ENCODE assay signal across 20 mouse cellular contexts in genomic region chr2:31137018-31137590, GRCm38 (mm10). TPM values are rescaled to one million over a fixed set of nuclear protein-coding genes. Genes with fewer than 3 reads are reported as not detected.
DNase-seq lines count a peak whose midpoint lies in the region; ATAC-seq and TF ChIP-seq lines count a peak whose summit lies in the region.
"Had no signal": no experiment of that assay in that cellular context is flagged by ENCODE, and none has a peak within 500 bp of the region (broad histone marks: within the 10 kb centered on the region; RNA-seq: fewer than 3 reads in every experiment).

No protein-coding gene starts in this region.

- TF ChIP-seq CTCF in CH12.LX (conservative IDR thresholded peaks at IDR 0.05 in 1 of 2, IDR thresholded peaks at IDR 0.05 in 1 of 2; ENCODE audit: low read depth in 2 of 2, low read length in 2 of 2) = no peak

- no peaks in the 10 kb centered on the region for H3K27me3 ChIP-seq in heart, embryonic 13.5 days (replicated peaks)
- no peaks in the 10 kb centered on the region for H3K27me3 ChIP-seq in heart, embryonic 11.5 days (ENCODE audit: control insufficient read depth, insufficient read depth, low read length)
- H3K27me3 ChIP-seq in CH12.LX (replicated peaks) = no peaks in the 10 kb centered on the region
- H3K27me3 ChIP-seq: embryonic facial prominence, embryonic 15.5 days had no signal

- WGBS in heart, embryonic 13.5 days = 76% methylated on average over 14 of the region's 14 CpGs
- WGBS in heart, embryonic 11.5 days (ENCODE audit: insufficient replicate concordance) = 80% methylated on average over 14 of the region's 14 CpGs

- no peak for ATAC-seq in heart, embryonic 13.5 days (ENCODE audit: extremely low read depth, insufficient number of reproducible peaks, low FRiP score, low TSS enrichment)
- ATAC-seq in heart, embryonic 11.5 days (replicated peaks; ENCODE audit: insufficient number of reproducible peaks, low FRiP score, low TSS enrichment) = no peak
- ATAC-seq: forebrain, postnatal 0 days had no signal

- no peak for TF ChIP-seq EP300 in CH12.LX (IDR thresholded peaks at IDR 0.05; ENCODE audit: low read length)

- peaks cover 95% of the 10 kb centered on the region for H3K79me2 ChIP-seq in CH12.LX (replicated peaks; ENCODE audit: control insufficient read depth, extremely low read depth, insufficient read depth, poor library complexity, severe bottlenecking)

- H3K36me3 ChIP-seq in heart, embryonic 13.5 days = no peaks in the 10 kb centered on the region
- no peaks in the 10 kb centered on the region for H3K36me3 ChIP-seq in heart, embryonic 11.5 days (ENCODE audit: control insufficient read depth, insufficient read depth, low read length)
- peaks cover 0 to 27% of the 10 kb centered on the region in 2 experiments for H3K36me3 ChIP-seq in CH12.LX (replicated peaks in 1 of 2; ENCODE audit: control insufficient read depth in 1 of 2, insufficient read depth in 1 of 2, low read length in 1 of 2)
- H3K36me3 ChIP-seq: embryonic facial prominence, embryonic 15.5 days; hindbrain, embryonic 12.5 days had no signal

- peak; percentile 32 for DNase-seq in cerebellum, adult 11-12 months
- no peak for DNase-seq in cerebellum, postnatal 4 days (ENCODE audit: low spot score in 2 of 2)
- no peak for DNase-seq in CH12.LX (ENCODE audit: extremely low read depth)
- peak; percentile 18 to 21 for DNase-seq in cerebellum, postnatal 36 days
- no peak for DNase-seq in left cerebral cortex, postnatal 25 days (ENCODE audit: low spot score in 2 of 2)
- DNase-seq in gastrocnemius, postnatal 4 days (ENCODE audit: low spot score in 2 of 2) = no peak
- DNase-seq: adrenal gland, adult 2 months; forebrain, postnatal 0 days; heart, adult 18-20 months; heart, postnatal 14 days; kidney, adult 9 months; layer of hippocampus, postnatal 36 days; lung, adult 18-20 months; right cerebral cortex, adult 18-20 months; thymus, postnatal 14 days had no signal

- intact Hi-C loops in left cerebral cortex, postnatal 25 days (cut with DNase I) = no loop called here

- in situ Hi-C loops in CH12.LX (cut with MboI; ENCODE audit: low pct_ligation_motif_present, low pct_unique_long_range_greater_than_20kb, low sequenced_read_pairs) = no loop called here

- H3K9ac ChIP-seq in heart, embryonic 13.5 days = no peak overlapping the region
- H3K9ac ChIP-seq in heart, embryonic 11.5 days (ENCODE audit: low read depth, low read length) = no peak overlapping the region
- H3K9ac ChIP-seq in CH12.LX (ENCODE audit: insufficient read depth, low read depth) = peak overlapping the region; percentile 57; the same call in 1 of the 2 replicates
- H3K9ac ChIP-seq: embryonic facial prominence, embryonic 15.5 days; forebrain, postnatal 0 days; hindbrain, embryonic 12.5 days had no signal

- H3K4me2 ChIP-seq in heart, embryonic 13.5 days = no peak overlapping the region
- no peak overlapping the region for H3K4me2 ChIP-seq in heart, embryonic 11.5 days
- H3K4me2 ChIP-seq in CH12.LX (ENCODE audit: insufficient read depth, low read depth, poor library complexity, severe bottlenecking) = peak overlapping the region; percentile 45
- H3K4me2 ChIP-seq: embryonic facial prominence, embryonic 15.5 days; hindbrain, embryonic 12.5 days; liver, embryonic 11.5 days had no signal

- TF ChIP-seq RAD21 in CH12.LX (IDR thresholded peaks at IDR 0.05; ENCODE audit: low read depth, low read length) = no peak

- H3K4me1 ChIP-seq in heart, embryonic 13.5 days = peaks cover 64% of the 10 kb centered on the region
- H3K4me1 ChIP-seq in heart, embryonic 11.5 days (ENCODE audit: control insufficient read depth, insufficient read depth, low read length) = peaks cover 39% of the 10 kb centered on the region
- H3K4me1 ChIP-seq in CH12.LX (ENCODE audit: control insufficient read depth in 1 of 2, insufficient read depth in 2 of 2) = peaks cover 15 to 58% of the 10 kb centered on the region in 2 experiments

- no peak overlapping the region for H3K4me3 ChIP-seq in heart, embryonic 13.5 days
- no peak overlapping the region for H3K4me3 ChIP-seq in heart, embryonic 11.5 days (ENCODE audit: low read depth, low read length)
- H3K4me3 ChIP-seq in CH12.LX (replicated peaks in 1 of 3; ENCODE audit: low read depth in 2 of 3, low read length in 2 of 3, poor library complexity in 1 of 3) = peak overlapping the region in 2 of 3 experiments; percentile 21 to 36
- H3K4me3 ChIP-seq: embryonic facial prominence, embryonic 15.5 days; hindbrain, embryonic 12.5 days had no signal

- TF ChIP-seq POLR2A in CH12.LX (IDR thresholded peaks at IDR 0.05; ENCODE audit: low read depth, low read length) = peak; percentile 21; the same call in 1 of the 2 replicates

- dilution Hi-C loops in CH12.LX (cut with MboI; ENCODE audit: extremely low pct_ligation_motif_present, extremely low pct_unique_long_range_greater_than_20kb, low sequenced_read_pairs) = no loop called here

- 0 out of 2 replicates have a peak overlapping the region, but pooled peaks have one; percentile 28 for H3K27ac ChIP-seq in heart, embryonic 13.5 days (replicated peaks)
- H3K27ac ChIP-seq in heart, embryonic 11.5 days (ENCODE audit: low read depth, low read length) = no peak overlapping the region
- peak overlapping the region; percentile 50 for H3K27ac ChIP-seq in CH12.LX (ENCODE audit: insufficient read depth, low read depth)
- H3K27ac ChIP-seq: embryonic facial prominence, embryonic 15.5 days; hindbrain, embryonic 12.5 days had no signal

- H3K9me3 ChIP-seq in heart, embryonic 13.5 days = no peaks in the 10 kb centered on the region
- no peaks in the 10 kb centered on the region for H3K9me3 ChIP-seq in heart, embryonic 11.5 days (replicated peaks; ENCODE audit: control insufficient read depth, low read length)
- no peaks in the 10 kb centered on the region for H3K9me3 ChIP-seq in CH12.LX (replicated peaks; ENCODE audit: low read length)
- H3K9me3 ChIP-seq: embryonic facial prominence, embryonic 15.5 days; hindbrain, embryonic 12.5 days had no signal

TF ChIP-seq in CH12.LX, 34 proteins besides CTCF, POLR2A, EP300 and RAD21:
- no peak for TF ChIP-seq TBP (conservative IDR thresholded peaks at IDR 0.05; ENCODE audit: low read depth, low read length)
- no peak for TF ChIP-seq USF2 (conservative IDR thresholded peaks at IDR 0.05; ENCODE audit: low read depth, low read length)
- no peak for TF ChIP-seq KAT2A (IDR thresholded peaks at IDR 0.05; ENCODE audit: insufficient replicate concordance, low read length)
- no peak for TF ChIP-seq IRF4 (IDR thresholded peaks at IDR 0.05; ENCODE audit: low read depth, low read length)
- no peak for TF ChIP-seq ZKSCAN1 (IDR thresholded peaks at IDR 0.05; ENCODE audit: borderline replicate concordance, low read depth, low read length)
- no peak for TF ChIP-seq JUND (conservative IDR thresholded peaks at IDR 0.05; ENCODE audit: low read depth, low read length)
- 0 out of 2 replicates have a peak, but pooled peaks have one; percentile 30 for TF ChIP-seq TCF12 (IDR thresholded peaks at IDR 0.05; ENCODE audit: low read depth, low read length)
- TF ChIP-seq MEF2A (IDR thresholded peaks at IDR 0.05; ENCODE audit: borderline replicate concordance, low read depth, low read length) = 0 out of 2 replicates have a peak, but pooled peaks have one; percentile 9
- no peak for TF ChIP-seq ZNF384 (IDR thresholded peaks at IDR 0.05; ENCODE audit: low read depth, low read length)
- no peak for TF ChIP-seq MAZ (IDR thresholded peaks at IDR 0.05; ENCODE audit: low read depth, low read length)
- no peak for TF ChIP-seq HCFC1 (IDR thresholded peaks at IDR 0.05; ENCODE audit: low read depth, low read length)
- TF ChIP-seq CHD2 (IDR thresholded peaks at IDR 0.05; ENCODE audit: low read length) = no peak
- TF ChIP-seq NELFE (IDR thresholded peaks at IDR 0.05; ENCODE audit: low read depth, low read length) = no peak
- peak; percentile 76 for TF ChIP-seq BHLHE40 (IDR thresholded peaks at IDR 0.05; ENCODE audit: low read depth, low read length)
- no peak for TF ChIP-seq USF1 (IDR thresholded peaks at IDR 0.05; ENCODE audit: low read depth, low read length)
- no peak; the same call in 1 of the 2 replicates for TF ChIP-seq CHD1 (IDR thresholded peaks at IDR 0.05; ENCODE audit: low read depth, low read length)
- TF ChIP-seq UBTF (IDR thresholded peaks at IDR 0.05; ENCODE audit: low read depth, low read length) = no peak
- no peak for TF ChIP-seq ZC3H11A (IDR thresholded peaks at IDR 0.05; ENCODE audit: low read depth, low read length)
- TF ChIP-seq NRF1 (IDR thresholded peaks at IDR 0.05; ENCODE audit: low read depth, low read length) = peak; percentile 63
- no peak for TF ChIP-seq SMC3 (IDR thresholded peaks at IDR 0.05; ENCODE audit: low read depth, low read length)
- TF ChIP-seq JUN (IDR thresholded peaks at IDR 0.05; ENCODE audit: insufficient read depth, low read depth, low read length) = no peak
- peak; percentile 43; the same call in 1 of the 2 replicates for TF ChIP-seq MXI1 (IDR thresholded peaks at IDR 0.05; ENCODE audit: low read depth, low read length)
- 0 out of 2 replicates have a peak, but pooled peaks have one; percentile 5 for TF ChIP-seq MYC (IDR thresholded peaks at IDR 0.05; ENCODE audit: low read depth, low read length)
- no peak; the same call in 1 of the 2 replicates for TF ChIP-seq SIN3A (IDR thresholded peaks at IDR 0.05; ENCODE audit: low read length)
- no peak for TF ChIP-seq E2F4 (IDR thresholded peaks at IDR 0.05; ENCODE audit: insufficient replicate concordance, low read depth, low read length)
- TF ChIP-seq ZMIZ1 (IDR thresholded peaks at IDR 0.05; ENCODE audit: low read depth, low read length) = no peak

RNA-seq across cellular contexts. Expression of gene Fnbp1, which starts 4.7 kb away (rescaled TPM):
- polyA plus RNA-seq in heart, embryonic 13.5 days (2015; fragmentation: Nextera tagmentation; extraction: Ambion mirVana) = 17.6 and 18.7 TPM in 2 replicates
- 19.5 and 20.4 TPM in 2 replicates for polyA plus RNA-seq in heart, embryonic 11.5 days (2014; fragmentation: Nextera tagmentation; extraction: Ambion mirVana)
- total RNA-seq in CH12.LX (2012; rRNA removed) (39.2 and 50.5 TPM in 2 replicates), CH12.LX (2014; rRNA removed) (20.7 and 29.6 TPM in 2 replicates)
- polyA plus RNA-seq in CH12.LX (2012; ENCODE audit: insufficient read length, low read depth) = 133 and 147 TPM in 2 replicates
- 10 to 100 TPM; 84.0 to 87.3 TPM for total RNA-seq in left cerebral cortex, postnatal 25 days (2021)
- 10 to 100 TPM; 33.8 to 37.3 TPM for total RNA-seq in gastrocnemius, postnatal 4 days (2021)

RNA-seq across cellular contexts. Expression of gene Gpr107, which starts 15.0 kb away (rescaled TPM):
- 29.7 and 34.8 TPM in 2 replicates for polyA plus RNA-seq in heart, embryonic 13.5 days (2015; fragmentation: Nextera tagmentation; extraction: Ambion mirVana)
- 30.4 and 33.8 TPM in 2 replicates for polyA plus RNA-seq in heart, embryonic 11.5 days (2014; fragmentation: Nextera tagmentation; extraction: Ambion mirVana)
- 22.7 and 24.6 TPM in 2 replicates for total RNA-seq in CH12.LX (2012; rRNA removed)
- total RNA-seq in CH12.LX (2014; rRNA removed) = 24.9 and 27.8 TPM in 2 replicates
- polyA plus RNA-seq in CH12.LX (2012; ENCODE audit: insufficient read length, low read depth) = 19.6 and 25.7 TPM in 2 replicates
- total RNA-seq in left cerebral cortex, postnatal 25 days (2021) = 10 to 100 TPM; 45.0 to 52.4 TPM
- total RNA-seq in gastrocnemius, postnatal 4 days (2021) = 10 to 100 TPM; 43.2 to 46.0 TPM

Comparison
In these comparisons a context has a peak if more than half of its experiments do, and no peak if none do; other contexts are left out.
1. DNase-seq: peak in cerebellum, adult 11-12 months (single experiment) and cerebellum, postnatal 36 days (2 of 2); none in cerebellum, postnatal 4 days (0 of 2), CH12.LX (single experiment), left cerebral cortex, postnatal 25 days (0 of 2) and gastrocnemius, postnatal 4 days (0 of 2).
2. H3K4me3 ChIP-seq: peak in CH12.LX (2 of 3); none in heart, embryonic 13.5 days (single experiment) and heart, embryonic 11.5 days (single experiment).